Mouse (Mus musculus): ENCODE results near the gene Zfp362. TPM values are rescaled to one million over a fixed set of nuclear protein-coding genes. Genes with fewer than 3 reads are reported as not detected.

Zfp362 gene
- polyA plus RNA-seq, 1 experiment, result not detected

- no peak for TF ChIP-seq GATA1 (IDR thresholded peaks at IDR 0.05; ENCODE audit: low read length)
Observed at GRCm38 (mm10) chr4:128732794-128733193, 73.1 kb downstream of the Zfp362 start.

DNA sequence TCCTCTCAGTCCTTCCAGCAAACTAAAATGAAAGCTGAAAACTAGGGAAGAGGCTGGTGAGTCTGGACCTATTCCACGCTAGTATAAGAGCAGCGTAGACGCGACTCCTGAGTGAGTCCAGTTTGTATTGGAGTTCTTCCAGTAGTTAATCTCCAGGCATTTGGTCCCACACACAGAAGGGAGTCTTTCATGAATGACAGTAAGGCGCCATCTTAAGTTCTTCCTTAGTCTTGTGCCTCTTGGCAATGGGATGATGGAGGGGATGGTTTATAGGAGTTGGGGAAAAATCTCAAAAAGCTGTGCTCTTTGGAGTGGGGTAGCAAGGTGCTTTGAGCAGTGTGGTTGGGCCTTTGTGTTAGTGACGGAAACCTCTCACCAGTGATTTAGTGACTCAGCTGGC is 75.6 kb downstream of the Zfp362 start:
- TF ChIP-seq GATA1 (IDR thresholded peaks at IDR 0.05; ENCODE audit: low read length), result no peak

DNA sequence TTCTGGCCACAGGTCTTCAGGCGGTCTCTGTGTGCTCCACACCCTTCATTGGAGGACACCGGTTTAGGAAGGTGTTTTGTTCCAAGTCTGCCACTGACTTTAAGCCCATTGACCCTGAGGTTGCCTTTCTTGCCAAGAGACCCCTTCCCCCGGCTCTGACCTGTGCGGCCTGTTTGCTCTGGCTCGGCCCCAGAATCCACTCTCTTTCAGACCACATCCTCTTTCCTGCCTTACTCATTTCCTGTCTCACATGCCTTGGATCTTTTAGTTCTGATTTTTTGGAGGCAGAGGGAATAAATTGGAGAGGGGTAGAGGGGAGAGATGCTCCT is 76.2 kb downstream of the Zfp362 start:
- no peak for TF ChIP-seq GATA1 (IDR thresholded peaks at IDR 0.05; ENCODE audit: low read length)

DNA sequence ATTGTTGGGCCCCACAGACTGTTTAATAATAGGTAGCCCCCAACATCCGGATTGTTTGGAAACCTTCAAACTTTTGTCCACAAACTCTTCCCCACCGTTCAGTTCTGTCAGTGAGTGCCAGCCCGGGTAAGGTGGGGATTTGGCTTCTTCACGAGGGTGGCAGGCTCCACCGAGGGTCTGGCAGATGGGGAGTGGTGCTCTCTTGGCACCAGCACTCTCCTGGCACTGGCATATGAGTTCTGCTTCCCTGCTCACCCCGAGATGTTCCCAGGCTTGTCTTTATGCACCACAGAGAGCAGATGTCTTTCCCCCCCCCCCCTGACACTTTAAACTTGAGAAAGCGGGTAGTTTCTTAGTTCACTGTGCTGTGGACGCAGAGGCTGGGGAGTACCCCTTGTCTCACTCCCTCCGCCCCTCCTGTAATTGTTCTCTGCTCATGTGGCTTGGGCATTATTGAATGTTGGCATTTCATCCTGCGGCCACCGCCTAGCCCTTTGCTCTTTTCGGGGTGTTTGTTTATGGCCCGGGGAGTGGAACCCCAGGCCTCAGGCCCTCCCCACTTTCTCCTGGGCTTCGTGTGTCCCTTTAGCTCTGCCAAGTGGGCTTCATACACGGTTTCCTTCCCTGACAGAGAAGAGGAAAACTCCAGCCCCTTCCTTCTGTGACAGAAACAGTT is 76.7 kb downstream of the Zfp362 start:
- no peak for TF ChIP-seq GATA1 (IDR thresholded peaks at IDR 0.05; ENCODE audit: low read length)

DNA sequence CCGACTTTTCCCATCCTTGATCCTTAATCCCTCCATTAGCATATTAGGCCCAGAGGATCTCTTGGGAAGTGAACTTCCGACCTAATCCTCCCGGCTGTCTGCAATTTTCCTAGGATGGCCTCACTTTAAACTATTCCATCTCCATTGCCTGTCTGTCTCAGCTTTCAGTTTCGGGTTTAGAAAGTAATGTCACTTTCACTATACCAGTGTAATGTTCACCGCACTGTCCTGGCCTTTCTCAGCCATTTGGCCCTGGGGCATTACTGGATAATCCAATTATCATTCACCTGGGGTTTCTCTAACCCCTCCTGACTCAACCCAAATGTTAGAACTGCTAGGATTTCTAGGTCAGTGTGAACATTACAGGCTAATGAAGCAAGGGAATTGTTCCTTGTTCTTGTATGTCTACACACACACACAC is 77.4 kb downstream of the Zfp362 start:
- no peak for TF ChIP-seq GATA1 (IDR thresholded peaks at IDR 0.05; ENCODE audit: low read length)

DNA sequence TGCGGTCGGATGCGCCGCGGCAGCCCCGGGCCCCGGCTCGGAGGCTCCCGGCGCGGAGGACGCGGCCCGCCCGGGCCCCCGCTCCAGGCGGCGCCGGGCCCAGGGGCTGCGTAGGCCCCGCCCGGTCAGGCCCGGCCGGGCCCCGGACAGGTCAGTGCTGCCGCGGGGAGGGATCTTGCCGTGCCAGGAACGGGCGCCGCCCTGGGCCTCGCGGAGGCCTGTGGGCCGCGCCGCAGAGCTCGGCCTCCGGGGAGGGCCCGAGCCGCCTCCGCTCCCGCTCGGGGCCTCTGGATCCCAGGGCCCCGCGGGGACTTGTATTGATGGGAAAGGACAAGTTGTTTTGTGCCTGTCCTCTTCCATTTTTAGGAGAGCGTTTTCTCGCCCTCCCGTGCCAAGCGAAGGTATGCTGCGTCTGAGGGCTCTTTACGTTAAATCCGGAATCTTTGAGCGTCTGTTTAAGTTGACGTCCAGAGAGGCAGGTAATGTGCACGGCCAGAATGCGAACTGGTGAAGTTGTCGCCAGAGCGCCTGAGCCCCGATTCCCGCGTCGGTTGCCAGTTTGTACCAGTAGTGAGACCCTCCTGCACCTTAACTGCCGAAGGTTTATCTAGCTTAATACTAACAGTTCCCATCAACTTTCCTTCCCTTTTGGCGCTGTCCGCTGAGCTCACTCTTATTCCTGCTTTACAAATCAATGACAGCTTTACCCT is 78.0 kb downstream of the Zfp362 start:
- TF ChIP-seq GATA1 (IDR thresholded peaks at IDR 0.05; ENCODE audit: low read length), result no peak

DNA sequence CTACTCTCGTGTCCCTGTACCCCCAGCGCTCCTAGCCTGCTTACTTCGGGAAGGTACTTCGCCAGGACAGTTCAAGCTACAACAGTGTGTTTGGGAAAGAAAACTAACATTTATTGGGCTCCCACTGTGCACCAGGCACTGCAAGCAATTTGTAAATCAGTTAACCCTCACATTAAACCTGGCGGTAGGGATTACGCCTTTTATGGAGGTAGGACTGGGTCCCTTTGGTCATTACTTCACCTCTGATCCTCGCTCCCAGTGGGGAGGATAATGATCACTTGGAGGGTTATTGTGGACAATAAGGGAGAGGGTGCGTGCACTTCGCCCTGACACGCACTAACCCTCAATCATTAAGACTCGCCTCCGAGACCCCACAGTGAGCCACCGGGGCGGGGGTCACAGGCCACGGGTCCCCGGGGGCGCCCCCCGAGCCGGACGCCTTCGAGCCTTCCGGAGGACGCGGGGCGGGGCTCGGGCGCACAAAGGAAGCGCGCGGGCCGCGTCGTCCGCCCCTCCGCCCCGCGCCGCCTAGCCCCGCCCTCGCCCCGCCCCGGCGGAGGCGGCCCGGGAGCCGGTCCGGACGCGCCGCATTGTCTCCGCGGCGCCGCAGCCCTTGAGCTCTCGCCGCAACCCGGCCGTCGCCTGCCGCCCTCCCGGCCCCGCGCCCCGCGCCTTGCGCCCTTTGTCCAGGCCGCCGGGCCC is 78.7 kb downstream of the Zfp362 start:
- no peak for TF ChIP-seq GATA1 (IDR thresholded peaks at IDR 0.05; ENCODE audit: low read length)

DNA sequence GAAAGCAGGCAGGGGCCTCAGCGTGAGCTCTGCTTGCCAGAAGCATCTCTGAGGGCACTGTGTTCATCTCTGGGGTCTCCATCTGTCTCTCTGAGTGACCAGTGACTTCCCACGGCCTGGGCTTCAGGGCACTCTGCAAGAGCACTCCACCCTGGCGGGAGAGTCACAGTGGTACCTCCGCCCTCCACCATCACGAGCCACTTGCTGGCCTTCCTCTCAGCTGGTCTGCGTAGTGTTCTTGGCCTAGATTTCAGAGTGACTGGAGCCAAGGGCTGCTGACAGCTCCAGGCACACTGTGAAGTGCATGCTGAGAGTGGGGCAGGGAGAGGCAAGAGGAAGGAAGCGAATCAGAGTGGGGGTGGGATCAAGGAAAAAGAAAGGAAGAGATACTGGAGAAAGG is 81.8 kb downstream of the Zfp362 start:
- no peak for TF ChIP-seq GATA1 (IDR thresholded peaks at IDR 0.05; ENCODE audit: low read length)

GRCm38 (mm10) chr4:128723431-128723830 is 82.4 kb downstream of the Zfp362 start:
- no peak for TF ChIP-seq GATA1 (IDR thresholded peaks at IDR 0.05; ENCODE audit: low read length)

Other genes with a start within 250 kb of the Zfp362 start
- 2.4 and 2.9 TPM in 2 replicates for gene Zscan20, start 195.9 kb downstream of the Zfp362 start, polyA plus RNA-seq (2012)
- gene Tlr12, start 187.4 kb downstream of the Zfp362 start, polyA plus RNA-seq (2012), result not detected in 2 replicates
- 115 and 128 TPM in 2 replicates for gene Phc2, start 151.3 kb downstream of the Zfp362 start, polyA plus RNA-seq (2012)
- not detected in 2 replicates for gene A3galt2, start 50.7 kb downstream of the Zfp362 start, polyA plus RNA-seq (2012)
- not detected in 2 replicates for gene Trim62, start 77.5 kb upstream of the Zfp362 start, polyA plus RNA-seq (2012)
- gene Azin2, start 156.4 kb upstream of the Zfp362 start, polyA plus RNA-seq (2012), result not detected in 2 replicates
- gene Ak2, start 185.9 kb upstream of the Zfp362 start, polyA plus RNA-seq (2012), result 188 and 251 TPM in 2 replicates

Measured in G1E-ER4 (cell line).